Mouse (Mus musculus): ENCODE results near the gene Cbx8.

Gene Cbx8

DNA sequence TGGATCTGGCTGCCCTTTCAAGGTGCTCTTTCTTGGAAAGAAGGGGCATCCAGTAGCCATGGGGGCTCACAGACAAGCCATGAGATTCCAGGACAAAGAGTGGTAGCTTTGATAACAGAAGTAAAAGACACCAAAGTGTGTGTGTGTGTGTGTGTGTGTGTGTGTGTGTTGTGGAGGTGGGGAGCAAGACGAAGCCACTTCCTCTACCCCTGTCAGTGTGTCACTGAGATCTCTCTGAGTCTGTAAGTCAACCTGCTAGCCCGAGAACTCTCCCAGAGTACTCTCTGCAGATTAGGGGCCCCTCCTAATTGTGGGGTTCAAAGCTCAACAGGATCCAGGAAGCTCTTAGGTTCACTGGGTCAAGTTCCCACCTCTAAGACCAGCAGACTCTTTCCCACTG lies 9.6 kb upstream of the Cbx8 start:
- WGBS = 20% methylated on average over 2 of the region's 2 CpGs

DNA sequence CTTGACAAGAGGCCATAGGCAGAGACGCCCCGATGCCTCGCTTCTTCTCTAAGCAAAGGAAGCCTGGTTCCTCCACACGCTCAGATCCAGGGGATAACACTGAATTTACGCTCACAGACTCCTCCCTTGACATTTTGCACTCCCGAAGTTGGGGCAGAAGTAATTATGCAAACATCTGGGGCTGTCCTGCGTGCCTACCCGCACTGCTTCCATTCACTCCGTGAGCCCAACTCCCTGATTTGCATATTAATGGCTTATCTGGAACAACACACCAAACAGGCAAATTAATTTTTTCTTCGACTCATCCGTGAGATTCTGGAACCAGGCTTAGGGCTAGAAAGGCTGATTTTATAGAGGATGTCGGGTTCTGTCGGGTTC lies 7.4 kb upstream of the Cbx8 start:
- WGBS = 2% methylated on average over 13 of the region's 13 CpGs

DNA sequence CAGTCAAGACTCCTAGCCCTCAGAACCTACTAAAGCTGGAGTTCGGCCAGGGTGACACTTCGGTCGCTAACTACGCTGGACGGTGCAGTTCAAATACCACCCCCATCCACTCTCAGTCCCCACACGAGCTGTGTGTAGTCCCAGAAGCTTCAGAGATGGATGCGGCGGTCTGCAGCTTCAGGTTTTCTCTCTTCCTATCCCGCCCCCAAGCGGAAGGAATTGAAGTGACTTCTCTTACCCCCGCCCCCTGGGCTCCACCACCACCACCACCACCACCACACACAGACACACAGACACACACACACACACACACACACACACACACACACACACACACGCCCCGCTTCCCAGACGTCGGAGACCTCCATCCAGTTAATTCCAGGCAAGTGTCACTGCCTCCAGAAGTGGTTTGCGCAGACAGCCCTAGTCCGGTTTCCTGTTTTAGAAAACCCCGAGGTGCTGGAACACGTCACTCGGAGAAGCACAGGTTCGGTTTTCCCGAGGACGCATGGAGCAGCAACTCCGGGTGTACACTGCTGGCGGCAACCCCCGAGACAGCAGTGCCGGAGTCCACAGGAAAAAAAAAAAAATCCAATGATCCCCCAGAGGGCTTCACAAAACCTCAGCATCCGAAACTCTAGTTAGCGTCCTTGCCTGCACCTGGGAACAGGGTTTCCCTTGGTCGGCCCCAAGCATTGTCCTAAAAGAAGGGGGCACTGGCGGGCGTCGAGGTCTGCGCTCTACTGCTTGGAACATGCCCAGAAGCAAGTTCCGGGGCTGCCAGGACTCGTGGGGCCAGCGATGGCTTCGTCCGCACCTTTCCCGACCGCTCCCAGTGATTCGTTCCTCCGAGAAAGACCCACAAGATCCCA lies 6.7 kb upstream of the Cbx8 start:
- 3% methylated on average over 42 of the region's 43 CpGs for WGBS

DNA sequence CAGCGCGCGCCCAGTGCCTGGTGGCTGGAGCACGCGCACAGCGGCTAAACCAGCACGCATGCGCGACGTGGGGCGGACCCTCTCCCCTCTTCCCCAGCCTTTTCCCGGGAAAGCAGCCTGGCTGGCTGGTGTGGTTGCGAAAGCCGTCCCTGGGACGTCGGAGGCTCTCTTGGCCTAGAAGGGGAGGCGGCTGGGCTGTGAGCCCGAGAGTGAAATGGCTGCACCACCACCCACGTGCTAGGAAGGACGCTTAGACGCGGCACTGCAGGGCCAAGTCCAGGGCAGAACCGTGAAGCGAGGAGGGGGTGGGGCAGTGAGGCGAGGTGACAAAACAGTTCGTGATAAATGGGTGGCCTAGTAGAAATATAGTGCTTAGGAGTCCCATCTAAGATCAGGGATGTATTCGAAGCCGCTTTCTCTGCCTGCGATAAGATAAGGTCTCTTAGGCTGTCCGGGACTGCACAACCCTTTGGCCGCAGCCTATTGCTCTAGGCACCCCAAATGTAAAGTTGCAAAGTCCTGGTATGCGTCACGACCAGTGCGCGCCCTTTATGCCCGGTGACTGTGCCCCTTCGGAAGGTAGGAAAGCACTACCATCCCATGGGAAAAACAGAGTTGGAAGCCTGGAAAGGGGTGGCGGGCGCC lies 6.0 kb upstream of the Cbx8 start:
- WGBS = 6% methylated on average over 39 of the region's 39 CpGs

DNA sequence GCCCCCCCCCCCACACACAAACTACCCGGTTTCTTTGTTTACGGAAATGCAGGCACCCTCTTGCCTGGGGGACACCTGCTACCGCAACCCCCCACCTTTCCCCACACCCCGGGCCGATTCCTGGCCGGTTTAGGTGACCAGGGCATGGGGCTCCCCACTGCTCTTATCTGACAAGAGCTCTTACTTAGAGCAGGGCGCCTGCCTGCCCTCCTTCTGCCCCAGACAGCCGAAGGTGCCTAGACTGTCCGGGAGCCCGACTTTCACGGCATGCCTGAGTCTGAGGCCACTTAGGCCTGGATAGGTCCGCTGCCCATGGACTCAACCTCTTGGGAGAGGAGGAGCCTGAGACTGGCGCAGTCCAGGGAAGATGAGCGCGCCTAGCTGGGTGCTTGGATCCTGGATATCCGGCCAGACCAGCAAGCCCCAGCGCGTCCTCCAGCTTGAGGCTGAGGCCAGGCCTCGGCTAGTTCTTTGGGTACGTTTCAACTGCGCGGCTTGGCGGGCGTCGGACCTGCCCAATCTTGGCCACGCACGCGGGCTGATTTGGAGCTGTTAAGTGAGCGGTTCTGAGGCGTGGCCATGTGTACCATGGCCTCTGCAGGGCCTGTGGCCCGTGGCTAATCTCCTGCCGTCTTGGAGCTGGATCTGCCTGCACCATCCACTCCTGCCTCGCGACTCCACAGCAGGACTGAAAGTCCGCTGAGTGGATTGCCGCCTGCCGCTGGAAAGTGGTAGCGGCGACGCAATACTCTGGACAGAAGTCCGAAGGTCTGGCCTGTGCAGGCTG lies 4.0 kb upstream of the Cbx8 start:
- 11% methylated on average over 41 of the region's 41 CpGs for WGBS

DNA sequence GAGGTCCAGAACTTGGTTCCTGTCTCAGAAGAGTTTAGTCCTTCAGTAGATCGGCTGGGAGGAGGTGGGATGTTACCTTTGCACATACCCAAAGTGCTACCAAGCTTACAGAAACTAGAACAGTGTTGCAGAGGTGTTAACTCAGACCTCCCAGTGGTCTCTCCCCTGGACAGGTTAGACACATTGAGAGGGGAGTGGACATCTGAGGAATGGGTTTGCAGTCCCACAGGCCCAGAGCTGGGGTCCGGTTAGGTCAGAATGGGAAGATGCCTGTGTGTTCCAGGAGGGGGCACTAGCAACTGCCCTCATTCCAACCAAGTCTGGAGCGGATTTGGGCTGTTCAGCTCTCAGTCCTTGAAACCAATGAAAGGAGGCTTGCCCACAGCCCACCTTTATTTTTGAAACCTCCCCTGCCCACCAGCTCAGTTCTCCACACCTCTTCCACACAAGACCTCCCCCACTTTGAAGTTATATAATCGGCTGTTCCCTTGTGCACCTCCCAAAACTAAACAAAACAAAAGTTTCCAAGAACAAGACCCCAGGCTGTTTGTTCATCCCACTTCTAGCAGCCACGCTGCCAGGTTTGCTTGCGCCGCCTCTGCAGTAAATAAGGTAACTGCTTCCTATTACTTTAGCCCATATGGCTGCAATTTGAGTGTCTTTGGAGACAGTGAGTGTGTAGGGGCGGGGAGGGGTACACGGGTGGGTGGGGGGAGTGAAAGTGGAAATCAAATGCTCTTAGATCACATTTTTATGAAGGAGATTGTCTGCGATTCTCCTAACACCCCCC lies 3.2 kb upstream of the Cbx8 start:
- 10% methylated on average over 10 of the region's 10 CpGs for WGBS

DNA sequence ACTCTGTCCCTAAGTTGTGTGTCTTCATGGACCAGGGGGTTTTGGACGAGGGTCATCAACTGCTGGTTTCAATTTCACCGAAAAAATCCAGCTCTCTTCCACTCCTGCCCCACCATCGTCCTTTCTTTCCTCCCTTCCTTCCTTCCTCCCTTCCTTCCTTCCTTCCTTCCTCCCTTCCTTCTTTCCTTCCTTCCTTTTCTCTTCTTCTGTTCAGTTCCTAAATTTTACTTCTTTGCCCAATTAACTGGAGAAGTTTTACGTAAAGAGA lies 2.4 kb upstream of the Cbx8 start:
- 26% methylated on average over 4 of the region's 4 CpGs for WGBS

DNA sequence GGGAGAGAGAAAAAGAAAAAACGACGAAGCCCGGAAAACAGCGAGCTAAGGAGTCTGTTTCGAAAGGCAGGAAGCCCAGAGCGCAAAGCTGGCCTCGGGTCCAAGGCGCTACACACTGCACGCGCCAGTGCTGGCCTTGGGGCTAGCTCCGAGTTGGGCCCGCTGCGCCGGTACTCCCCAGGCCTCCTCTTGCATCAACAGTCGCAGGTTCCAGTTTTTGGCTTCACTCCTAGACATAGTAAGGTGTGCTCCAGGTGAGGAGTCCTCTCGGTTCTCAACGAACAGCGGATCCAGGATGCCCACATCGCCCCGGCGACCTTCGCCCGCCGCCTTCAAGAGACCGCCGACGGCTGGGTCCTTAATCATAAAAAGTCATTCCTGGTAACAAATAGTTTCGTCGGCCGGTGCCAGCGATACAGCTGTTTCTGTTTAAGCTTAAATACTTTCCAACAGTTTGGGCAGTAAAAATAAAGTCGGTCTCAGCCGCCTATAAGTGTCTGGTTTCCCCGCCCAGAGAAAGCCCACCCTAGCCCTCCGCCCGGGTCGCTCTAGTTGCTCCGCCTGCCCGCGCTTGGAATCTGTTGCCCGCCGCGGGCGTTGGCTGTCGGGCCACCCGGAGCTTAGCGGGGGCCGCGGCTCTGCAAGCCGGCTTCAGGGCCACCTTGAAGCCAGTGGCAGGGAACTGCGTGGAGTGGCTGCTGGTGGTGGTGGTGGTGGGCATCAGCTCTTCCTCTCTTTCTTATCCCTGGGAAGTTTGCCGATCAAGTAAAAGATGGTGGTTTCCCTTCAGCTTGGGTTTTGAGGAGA lies 1.9 kb upstream of the Cbx8 start:
- WGBS = 6% methylated on average over 52 of the region's 52 CpGs

DNA sequence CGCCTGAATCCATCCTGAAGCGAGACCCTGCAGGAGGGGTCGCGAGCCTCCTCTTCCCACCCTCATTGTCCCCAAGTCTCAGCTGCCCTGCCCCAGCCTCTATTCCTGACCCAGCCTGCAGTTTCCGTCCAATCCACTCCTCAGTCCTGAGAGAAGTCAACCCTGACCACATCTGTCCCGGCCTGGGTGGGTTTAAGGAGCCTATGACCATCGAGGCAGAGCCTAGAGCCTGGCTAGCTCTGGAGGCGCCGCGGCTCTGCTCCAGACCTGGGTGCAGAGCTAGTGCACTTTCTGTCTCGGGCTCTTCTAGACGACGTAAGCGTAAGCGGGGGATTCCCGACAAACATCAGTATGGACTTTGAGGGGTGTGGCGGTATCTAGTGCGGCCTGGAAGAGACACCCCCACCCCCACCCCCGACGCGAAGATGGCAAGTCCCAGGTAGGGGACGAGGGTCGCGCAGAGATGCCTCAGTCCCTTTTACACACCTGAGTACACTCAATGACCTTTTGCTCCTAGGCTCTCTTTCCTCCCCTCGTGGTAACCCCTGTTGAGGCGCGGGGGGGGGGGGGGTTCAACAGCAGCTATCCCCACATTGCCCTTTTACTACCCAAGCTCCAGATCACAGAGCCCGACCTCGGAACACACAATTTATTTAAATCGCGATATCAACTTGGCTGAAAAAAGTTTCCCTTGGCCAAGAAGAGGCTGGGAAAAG lies 1.1 kb upstream of the Cbx8 start:
- WGBS = 2% methylated on average over 31 of the region's 31 CpGs

DNA sequence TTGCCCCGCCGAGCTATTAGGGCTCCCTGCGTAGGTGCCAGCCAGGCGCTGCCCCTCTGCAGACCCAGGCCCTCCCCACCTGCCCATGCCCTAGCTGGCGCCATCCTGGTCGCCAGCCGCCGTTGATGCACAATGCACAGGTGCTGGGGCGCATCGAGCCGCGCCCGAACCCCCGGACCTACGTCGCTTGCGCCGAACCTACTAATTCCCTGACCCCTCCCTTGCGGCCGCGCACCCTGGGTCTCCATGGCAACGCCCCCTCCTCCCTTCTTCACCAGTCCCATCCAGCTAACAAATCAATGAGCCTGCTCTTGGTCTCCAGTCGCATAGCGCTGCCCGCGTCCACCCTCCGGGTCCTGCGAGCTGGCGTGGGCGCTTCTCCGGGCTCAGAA lies 552 bp upstream of the Cbx8 start:
- WGBS = under 1% methylated on average over 31 of the region's 31 CpGs

DNA sequence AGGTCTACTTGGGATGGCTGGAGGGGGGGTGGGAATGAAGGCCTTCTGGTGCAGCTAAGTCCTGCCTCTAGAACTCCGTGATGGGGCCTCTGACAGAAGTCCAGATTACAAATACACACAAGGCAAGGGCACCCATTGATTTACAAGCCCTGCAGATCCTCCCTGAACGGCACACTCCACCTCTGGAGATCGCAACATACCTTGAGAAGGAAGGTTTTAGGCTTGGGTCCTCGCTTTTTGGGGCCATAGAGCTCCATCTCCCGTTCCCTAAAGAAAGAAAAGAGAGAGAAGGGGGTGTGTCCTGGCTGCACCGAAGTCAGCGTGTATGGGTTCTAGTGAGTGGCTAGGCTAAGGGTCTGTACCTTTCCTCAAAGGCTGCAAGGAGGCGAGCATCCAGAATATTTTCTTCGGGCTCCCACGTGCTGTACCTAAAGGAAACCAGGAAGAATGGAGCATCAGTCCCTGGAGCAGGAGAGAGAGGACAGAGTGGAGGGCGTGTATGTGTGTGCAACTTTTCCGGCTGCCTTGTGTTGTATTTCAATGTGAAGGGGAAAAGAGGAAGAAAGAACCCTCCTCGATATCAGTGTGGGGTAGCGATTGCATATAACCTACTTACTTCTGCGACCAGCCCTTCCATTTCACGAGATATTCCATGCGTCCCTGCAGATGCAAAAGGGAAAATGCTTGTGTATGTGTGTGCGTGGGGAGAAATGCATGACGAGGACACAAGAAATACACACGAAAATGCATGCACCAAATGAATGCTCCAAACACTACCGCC lies 847 bp downstream of the Cbx8 start:
- WGBS = 19% methylated on average over 21 of the region's 21 CpGs

DNA sequence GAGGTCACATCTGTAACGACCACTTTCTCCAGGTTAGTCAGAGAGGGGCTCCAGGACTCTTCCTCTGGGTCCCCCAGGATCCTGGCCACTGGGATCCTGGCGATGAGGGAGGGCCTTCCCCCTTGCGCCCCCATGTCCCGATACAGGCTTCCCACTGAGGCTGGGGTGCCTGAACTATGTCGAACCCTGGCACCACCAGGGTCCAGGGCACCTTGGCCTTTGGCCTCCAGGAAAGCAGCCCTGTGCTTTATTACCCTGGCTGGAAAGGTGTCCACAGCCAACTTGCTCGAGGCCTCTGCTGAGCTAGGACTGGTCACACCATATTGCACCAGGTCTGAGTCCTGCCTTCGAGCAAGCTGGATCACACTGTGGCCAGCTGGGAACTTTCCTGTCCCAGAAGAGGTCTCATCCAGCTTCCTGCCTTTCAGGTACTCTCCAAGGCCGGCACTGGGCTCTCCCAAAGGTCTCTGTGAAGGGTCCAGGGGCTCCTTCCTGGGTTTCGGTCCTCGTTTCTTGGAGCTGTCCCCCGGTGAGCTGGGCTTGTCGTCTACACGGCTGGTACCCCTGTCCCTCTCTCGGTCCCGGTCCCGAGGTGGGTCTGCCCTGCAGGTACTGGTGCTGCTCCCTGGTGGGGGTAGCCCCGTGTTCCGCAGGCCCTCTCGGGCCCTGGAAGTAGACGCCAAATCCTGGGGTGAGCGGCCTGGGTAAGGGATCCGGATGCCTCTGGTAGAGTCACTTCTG lies 1.9 kb downstream of the Cbx8 start:
- WGBS = 76% methylated on average over 22 of the region's 22 CpGs

DNA sequence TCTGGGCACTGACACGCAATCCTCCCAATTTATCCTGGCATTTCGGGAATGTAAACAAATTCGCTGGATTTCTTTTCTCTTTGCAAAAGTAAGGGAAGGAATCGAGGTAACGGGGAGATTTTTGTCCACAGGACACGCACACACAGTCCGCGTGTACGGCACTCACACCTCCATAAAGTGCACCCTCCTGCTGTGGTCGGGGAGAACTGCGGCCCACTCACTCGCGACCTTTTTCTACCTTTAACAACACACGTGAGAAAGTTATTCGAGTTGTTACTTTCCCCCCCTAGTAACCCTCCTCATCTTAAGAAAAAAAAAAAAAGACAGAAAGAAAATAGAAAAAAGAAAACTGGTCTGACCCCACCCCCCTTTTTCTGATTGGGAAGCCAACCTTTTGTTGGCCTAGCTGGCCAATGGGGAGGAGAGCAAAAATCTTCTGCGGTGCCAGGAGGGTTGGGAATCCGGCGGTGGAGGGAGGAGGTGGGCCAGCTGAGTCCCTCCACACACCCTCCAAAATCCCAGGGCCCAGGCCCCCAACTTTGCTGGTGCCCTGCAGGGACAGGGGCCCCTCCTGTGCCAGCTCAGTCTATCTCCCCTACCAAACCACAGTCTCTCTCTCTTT lies 2.9 kb downstream of the Cbx8 start:
- 62% methylated on average over 18 of the region's 18 CpGs for WGBS

DNA sequence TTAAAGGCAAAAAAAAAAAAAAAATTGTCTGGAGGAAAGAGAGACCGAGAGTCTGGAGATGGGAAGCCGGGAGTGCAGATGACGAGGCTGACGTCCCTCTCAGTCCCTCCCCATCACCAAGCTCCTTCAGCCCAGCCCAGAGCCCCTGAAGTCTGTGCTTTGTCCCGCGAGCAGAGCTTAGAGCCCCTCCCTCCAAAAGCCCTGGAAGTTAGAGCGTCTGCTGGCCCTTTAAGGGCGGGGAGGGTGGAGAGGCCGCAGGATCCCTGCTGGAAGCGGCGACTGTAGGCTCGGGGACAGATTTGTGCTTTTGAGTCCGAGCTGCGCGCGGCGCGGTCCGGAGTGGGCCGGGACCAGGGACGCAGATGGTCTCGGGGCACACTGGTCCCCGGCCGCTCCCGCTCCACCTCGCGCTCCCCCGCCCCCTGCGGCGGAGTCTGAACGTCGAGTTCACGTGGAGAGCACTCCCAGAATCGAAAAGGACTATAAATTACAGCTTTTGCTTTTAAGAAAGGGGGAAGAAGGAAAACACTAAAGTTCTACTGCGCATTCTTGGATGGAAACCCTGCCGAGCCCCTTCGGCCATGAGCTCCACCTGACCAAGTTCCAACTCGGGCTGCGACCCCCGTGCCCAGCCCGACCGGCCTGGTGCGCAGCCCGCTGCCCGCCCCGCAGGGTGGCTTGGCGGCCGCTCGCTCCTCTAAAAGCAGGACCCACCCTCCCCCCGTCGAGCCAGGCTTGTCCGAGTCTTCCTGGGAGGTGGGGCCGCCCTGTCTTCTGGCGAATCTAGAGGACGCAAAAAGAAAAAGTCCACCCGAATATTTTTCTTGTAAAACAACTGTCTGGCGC lies 3.6 kb downstream of the Cbx8 start:
- WGBS = 28% methylated on average over 57 of the region's 57 CpGs

DNA sequence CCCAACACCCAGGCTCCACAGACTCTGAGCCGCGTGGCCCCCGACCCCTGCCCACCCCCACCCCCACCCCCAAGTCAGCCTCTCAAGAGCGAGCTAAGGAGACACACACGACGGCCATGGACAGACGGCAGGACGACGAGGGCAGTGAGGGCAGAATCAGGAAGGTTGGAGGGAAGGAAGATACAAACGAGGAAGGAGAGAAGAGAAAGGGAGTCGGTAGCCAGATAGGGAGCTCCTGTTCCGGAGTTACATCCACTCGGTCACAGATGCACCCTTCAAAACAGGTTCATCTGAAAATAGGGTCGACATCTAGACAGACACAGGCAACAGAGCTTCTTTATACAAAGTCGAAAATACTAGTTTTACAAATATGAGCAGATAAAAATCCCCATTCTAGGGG lies 4.3 kb downstream of the Cbx8 start:
- WGBS = 52% methylated on average over 15 of the region's 15 CpGs

DNA sequence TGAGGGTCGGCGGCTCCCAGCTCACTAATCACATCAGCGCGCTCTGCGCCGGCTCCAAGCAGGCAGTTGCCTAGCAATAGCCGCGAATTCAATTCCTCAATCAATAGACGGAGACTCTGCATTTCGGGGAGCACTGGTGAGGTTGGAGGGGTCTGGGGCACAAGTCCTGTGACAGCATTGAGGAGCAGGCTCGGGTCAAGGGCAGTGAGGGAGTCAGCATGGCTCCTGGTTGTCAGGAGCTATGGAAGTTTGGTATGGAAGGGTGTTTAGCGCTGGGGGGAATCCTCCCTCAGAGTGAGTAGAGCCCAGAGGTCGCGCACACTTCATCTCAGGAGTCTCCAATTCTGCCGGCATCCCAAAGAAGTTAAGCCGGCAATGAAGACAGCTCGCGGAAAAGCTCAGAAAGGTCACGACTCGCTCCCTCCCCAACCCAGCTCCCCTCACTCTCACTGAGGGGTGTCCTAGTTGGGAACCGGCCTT lies 5.0 kb downstream of the Cbx8 start:
- 44% methylated on average over 21 of the region's 21 CpGs for WGBS

DNA sequence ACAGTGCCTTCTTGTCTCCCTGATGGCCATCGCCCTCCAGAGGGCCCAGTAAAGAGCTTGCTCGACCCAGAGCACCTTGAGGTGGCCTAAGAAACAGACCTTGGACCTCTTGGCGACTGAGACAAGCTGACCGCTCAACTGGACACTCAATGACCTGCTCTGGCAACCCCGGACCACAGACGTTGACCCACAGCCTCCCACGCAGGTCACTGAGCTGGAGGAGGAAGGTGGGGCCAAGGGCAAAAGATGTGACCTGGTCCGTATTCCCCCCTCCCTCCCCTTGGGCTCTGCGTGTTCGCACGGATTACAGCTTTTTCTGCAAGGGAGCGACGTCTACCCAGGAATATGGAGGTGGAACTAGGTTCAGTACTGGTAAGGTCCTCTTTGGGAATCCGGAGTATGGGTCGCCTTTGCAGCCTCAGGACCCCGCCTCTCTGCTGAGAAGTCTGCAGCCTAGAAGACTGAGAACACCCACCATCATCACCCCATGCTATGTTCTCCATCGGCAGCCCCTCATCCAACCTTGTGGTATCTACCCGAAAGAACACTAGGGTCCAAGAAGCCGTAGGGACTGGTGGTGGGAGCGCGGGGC lies 5.6 kb downstream of the Cbx8 start:
- WGBS = 28% methylated on average over 21 of the region's 21 CpGs
